Mouse (Mus musculus) intestine, embryonic 15.5 days (tissue): Measurements from ENCODE around the gene Mcrip1. TPM values are rescaled to one million over a fixed set of nuclear protein-coding genes. Genes with fewer than 3 reads are reported as not detected.
"Not testable (repeated sequence)": the region's sequence is repeated elsewhere in the genome, so short reads cannot be mapped to it uniquely, and the experiment has no call there.

ENCODE experiments used
- ATAC-seq: fragments of 200-750 bp; cut with Nextera tagmentation; 2 replicates; pipeline ENCODE4 v1.8.0; 2017; ENCODE audit warnings: moderate TSS enrichment, moderate library complexity
- H3K27ac ChIP-seq: fragments of 300-500 bp; sonication (generic); 2 replicates; pipeline ENCODE4 v1.5.1; 2015; ENCODE audit warnings: mild to moderate bottlenecking, inconsistent platforms
- H3K27me3 ChIP-seq: fragments of 300-500 bp; sonication (generic); replicated peaks from 2 replicates; pipeline ENCODE4 v1.6.1; 2015; ENCODE audit warnings: inconsistent platforms
- H3K36me3 ChIP-seq: fragments of 300-500 bp; sonication (generic); 2 replicates; pipeline ENCODE4 v1.6.1; 2015; ENCODE audit warnings: inconsistent platforms
- H3K4me1 ChIP-seq: fragments of 300-500 bp; sonication (generic); replicated peaks from 2 replicates; pipeline ENCODE4 v1.6.1; 2015; ENCODE audit warnings: inconsistent platforms
- H3K4me2 ChIP-seq: fragments of 300-500 bp; sonication (generic); replicated peaks from 2 replicates; pipeline ENCODE4 v1.6.1; 2015; ENCODE audit warnings: mild to moderate bottlenecking, inconsistent platforms
- H3K4me3 ChIP-seq: fragments of 300-500 bp; sonication (generic); replicated peaks from 2 replicates; pipeline ENCODE4 v1.5.1; 2015; ENCODE audit warnings: inconsistent platforms
- H3K9ac ChIP-seq: fragments of 300-500 bp; sonication (generic); 2 replicates; pipeline ENCODE4 v1.6.1; 2015; ENCODE audit warnings: inconsistent platforms
- H3K9me3 ChIP-seq: fragments of 300-500 bp; sonication (generic); 2 replicates; pipeline ENCODE4 v1.6.1; 2016; ENCODE audit warnings: inconsistent platforms
- WGBS: fragments of 180-500 bp; shearing (Covaris S2); methylation state at CpG from one replicate; pipeline ENCODE4 v1.1.7; 2015; 5-methylcytosine and 5-hydroxymethylcytosine counted together
- polyA plus RNA-seq: library from polyadenylated mRNA; unstranded; fragments of >200 nt; fragmentation: Nextera tagmentation; extraction: Ambion mirVana; gene quantifications from 2 replicates; pipeline ENCODE4 v1.2.1, GENCODE M21; 2015

Mcrip1 gene
- 135 and 142 TPM in 2 replicates for polyA plus RNA-seq

DNA sequence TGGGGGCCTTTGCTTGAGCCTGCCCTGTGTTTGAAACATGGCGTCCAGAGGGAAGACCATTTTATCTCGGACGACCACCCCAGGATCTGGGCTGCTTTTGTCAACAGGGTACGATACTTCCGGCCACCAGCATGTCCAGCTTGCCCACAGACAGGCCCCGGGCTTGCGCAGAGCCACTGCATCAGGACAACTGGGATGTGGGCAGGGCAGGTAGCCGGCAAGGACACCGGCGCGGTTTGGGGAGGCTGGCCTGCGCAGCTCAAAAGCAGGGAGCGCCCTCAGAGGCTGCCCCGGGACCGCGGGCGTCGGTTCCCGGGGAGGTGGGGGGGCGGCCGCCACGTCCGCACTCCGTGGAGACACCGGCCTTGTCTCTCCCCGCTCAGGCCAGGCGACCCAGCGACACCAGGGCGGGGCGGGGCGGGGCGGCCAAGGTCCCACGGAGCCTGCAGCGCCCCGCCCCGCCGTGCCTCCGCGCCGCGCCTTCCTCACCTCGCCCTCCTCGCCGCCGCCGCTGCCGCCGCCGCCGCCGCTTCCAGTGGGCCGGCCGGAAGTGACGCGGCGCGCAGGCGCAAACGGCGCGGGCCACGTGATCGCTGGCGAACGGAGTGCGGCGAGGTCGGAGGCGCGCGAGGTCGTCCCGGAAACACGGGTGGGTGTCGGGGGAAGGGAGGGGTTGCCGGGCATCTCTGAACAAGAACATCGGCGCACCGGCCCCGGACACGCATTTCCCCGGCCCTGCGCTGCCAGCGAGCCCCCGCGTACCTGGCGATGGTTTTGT lies at the start of gene Mcrip1:
Gene Mcrip1, minus strand, starts transcription at position 560 of the 778 bp plus-strand sequence.
- Histone ChIP-seq H3K9me3 (no peaks in the 10 kb centered on the region), H3K27ac (peak within 1 kb of the TSS; percentile 95), H3K4me3 (peak within 1 kb of the TSS; percentile 90), H3K4me1 (peaks cover 26% of the 10 kb centered on the region), H3K36me3 (peaks cover 6% of the 10 kb centered on the region; the same call in 1 of the 2 replicates), H3K4me2 (peak within 1 kb of the TSS; percentile 80), H3K9ac (peak within 1 kb of the TSS; percentile 97), H3K27me3 (no peaks in the 10 kb centered on the region)
- under 1% methylated on average over 83 of the region's 87 CpGs for WGBS
- peak; percentile 90 for ATAC-seq

DNA sequence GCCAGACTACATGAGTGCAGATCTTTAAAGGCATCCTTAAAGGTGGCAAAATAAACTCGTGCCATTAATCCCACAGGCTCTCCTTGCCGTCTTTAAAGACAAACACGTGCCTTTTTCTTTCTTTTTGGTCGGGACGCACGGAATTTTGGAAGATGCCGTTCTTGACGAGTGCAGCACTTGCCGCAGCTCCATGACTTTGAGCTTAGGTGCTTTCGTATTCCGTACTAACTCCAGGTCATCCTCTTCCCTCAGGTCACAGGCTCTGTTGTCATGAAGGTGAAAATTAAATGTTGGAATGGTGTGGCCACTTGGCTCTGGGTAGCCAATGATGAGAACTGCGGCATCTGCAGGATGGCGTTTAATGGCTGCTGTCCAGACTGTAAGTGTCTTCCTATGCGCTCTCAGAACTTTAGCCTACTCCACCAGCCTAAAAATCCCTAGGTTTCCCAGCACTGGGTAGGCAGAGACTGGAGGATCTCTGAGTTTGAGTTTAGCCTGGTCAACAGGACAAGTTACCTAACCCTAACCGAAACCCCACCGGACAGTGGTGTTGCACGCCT lies 49.5 kb upstream of the Mcrip1 start:
- H3K36me3 ChIP-seq, result peaks cover 29% of the 10 kb centered on the region
- 45% methylated on average over 17 of the region's 17 CpGs for WGBS
- peak overlapping the region; percentile 97 for H3K4me3 ChIP-seq
- H3K4me1 ChIP-seq, result peaks cover 19% of the 10 kb centered on the region
- H3K9ac ChIP-seq, result peak overlapping the region; percentile 99
- ATAC-seq, result no peak
- H3K27me3 ChIP-seq, result no peaks in the 10 kb centered on the region
- peak overlapping the region; percentile 75 for H3K27ac ChIP-seq
- H3K9me3 ChIP-seq, result no peaks in the 10 kb centered on the region
- H3K4me2 ChIP-seq, result peak overlapping the region; percentile 82

DNA sequence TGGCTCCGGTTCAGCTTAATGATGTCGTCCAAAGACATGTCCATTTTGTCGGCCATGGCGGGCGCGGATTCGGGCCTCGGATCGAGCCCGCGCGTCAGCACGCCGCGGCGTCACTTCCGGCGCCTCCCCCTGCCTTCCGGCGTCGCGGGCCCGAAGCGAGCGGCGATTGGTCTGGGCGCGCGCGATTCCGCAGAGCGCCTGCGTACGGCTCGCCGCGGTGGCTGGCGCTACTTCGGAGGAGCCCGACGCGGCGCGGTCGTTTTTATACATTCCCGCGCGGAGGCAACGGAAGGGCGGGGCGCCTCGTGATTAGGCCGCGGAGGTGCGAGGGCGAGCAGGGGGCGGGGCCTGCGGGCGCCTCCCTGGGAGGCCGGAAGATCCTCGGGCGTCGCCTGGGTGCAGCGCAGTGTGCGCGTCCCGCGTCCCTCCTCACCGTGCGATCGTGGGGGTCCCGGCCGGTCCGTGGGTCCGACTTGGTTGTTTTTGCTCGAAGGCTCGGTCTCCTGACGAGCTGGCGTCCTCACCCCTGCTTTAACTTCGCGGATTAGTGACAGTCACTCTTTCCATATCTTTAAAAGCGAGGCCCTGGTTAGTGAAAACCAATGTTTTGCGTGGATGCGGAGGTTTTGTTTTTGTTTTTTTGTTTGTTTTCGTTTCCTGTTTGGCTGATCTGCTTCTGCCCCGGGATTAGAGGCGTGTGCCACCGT lies 48.9 kb upstream of the Mcrip1 start, which contains the start of the genes Alyref and Anapc11:
Gene Alyref, minus strand, starts transcription at position 83 of the 707 bp plus-strand sequence.
Gene Anapc11, plus strand, starts transcription at position 139 of the 707 bp plus-strand sequence.
- H3K9me3 ChIP-seq, result no peaks in the 10 kb centered on the region
- WGBS, result under 1% methylated on average over 87 of the region's 88 CpGs
- ATAC-seq, result peak; percentile 99
- H3K4me2 ChIP-seq, result peak within 1 kb of the TSS; percentile 92
- H3K9ac ChIP-seq, result peak within 1 kb of the TSS; percentile 99
- H3K27me3 ChIP-seq, result no peaks in the 10 kb centered on the region
- peaks cover 19% of the 10 kb centered on the region for H3K4me1 ChIP-seq
- peak within 1 kb of the TSS; percentile 97 for H3K4me3 ChIP-seq
- H3K27ac ChIP-seq, result peak within 1 kb of the TSS; percentile 92
- H3K36me3 ChIP-seq, result peaks cover 34% of the 10 kb centered on the region

DNA sequence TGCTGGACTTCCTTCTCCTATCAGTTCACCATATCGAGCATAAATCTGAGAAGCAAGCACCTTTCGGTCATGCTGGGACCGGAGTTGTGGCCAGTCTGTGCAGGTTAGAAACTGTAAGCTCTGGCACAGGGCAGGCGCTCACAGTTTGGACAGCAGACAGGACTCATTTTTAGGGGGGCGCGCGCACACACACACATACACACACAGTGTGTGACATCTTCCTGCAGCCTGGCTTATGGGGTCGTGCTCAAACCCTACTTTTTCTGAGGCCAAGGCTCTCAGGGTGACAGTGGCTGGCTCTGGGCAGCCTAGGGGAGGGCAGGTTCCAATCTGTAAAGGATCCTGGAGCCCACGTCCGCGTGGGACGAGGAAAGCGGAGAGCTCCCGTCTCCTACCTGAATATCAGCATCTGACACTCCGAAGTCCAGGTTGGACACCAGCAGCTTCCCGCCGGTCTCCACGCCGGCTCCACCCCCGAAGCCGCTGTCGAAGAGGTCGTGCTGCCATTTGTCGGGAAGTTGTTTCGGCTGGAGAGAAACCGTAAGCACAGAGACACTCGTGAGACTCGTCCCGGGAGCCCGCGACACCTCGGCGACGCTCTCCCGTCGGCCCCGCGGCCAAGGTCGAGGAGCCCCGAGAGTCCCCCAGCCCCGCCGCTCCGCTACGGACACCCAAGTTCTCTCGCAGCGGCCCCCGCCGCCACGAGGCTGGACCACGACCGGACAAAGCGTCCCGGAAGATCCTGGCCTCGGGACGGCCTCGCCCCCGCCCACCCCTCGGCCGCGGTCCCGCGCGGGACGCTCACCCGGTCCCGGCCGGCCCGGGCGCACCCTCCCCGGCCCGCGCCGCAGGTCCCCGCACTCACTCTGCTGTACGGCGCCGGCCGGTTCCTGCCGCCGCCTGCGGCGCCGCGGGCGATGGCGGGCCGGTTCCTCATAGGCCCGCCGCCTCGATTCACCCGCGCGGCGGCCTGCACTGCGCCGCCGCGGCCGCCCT lies 48.0 kb upstream of the Mcrip1 start:
- ATAC-seq, result peak; percentile 53
- Histone ChIP-seq H3K9me3 (no peaks in the 10 kb centered on the region), H3K4me1 (peaks cover 19% of the 10 kb centered on the region), H3K27me3 (no peaks in the 10 kb centered on the region), H3K4me3 (peak overlapping the region; percentile 97), H3K9ac (peak overlapping the region; percentile 99), H3K4me2 (peak overlapping the region; percentile 92), H3K36me3 (peaks cover 41% of the 10 kb centered on the region), H3K27ac (peak overlapping the region; percentile 92)
- 2% methylated on average over 99 of the region's 99 CpGs for WGBS

DNA sequence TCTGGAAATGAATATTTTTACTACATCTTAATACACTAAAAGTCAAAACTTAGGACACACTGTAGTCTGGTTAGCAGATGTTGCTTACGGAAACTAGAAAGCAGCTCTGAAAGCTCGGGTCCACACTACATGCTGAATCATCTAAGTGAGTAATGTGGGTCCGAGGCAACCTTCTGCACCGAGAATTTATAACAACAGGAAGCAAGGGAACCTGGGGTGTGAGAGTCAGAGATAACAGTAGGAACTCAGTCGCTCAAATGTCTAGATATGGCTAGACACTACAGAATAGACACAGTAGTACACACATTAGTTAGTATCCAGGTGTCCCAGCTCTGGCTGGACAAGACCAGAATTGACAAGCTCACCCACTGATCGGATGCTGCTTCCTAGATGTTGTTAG lies 39.0 kb upstream of the Mcrip1 start:
- 87% methylated on average over 6 of the region's 6 CpGs for WGBS
- no peaks in the 10 kb centered on the region for H3K27me3 ChIP-seq
- no peak overlapping the region for H3K4me2 ChIP-seq
- no peak for ATAC-seq
- H3K36me3 ChIP-seq, result peaks cover 37% of the 10 kb centered on the region
- no peak overlapping the region for H3K27ac ChIP-seq
- no peak overlapping the region for H3K4me3 ChIP-seq
- H3K9ac ChIP-seq, result no peak overlapping the region
- H3K9me3 ChIP-seq, result no peaks in the 10 kb centered on the region
- no peaks in the 10 kb centered on the region for H3K4me1 ChIP-seq

DNA sequence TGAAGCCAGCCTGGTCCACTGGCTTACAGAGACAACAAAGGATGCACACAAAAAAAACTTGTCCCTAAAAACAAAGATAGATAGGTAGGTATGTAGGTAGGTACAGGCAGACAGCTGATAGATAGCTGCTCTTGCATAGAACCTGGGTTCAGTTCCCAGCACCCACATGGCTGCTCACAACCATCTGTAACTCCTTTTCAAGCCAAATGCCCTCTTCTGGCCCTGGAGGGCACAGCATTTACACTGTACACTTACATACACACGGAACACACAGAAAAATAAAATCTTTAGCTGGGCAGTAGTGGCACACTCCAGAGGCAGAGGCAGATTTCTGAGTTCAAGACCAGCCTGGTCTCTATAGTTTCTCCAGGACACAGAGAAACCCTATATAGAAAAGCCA lies 34.4 kb upstream of the Mcrip1 start:
- no peak overlapping the region for H3K4me2 ChIP-seq
- H3K9ac ChIP-seq, result no peak overlapping the region
- 100% methylated on average over 1 of the region's 1 CpGs for WGBS
- no peaks in the 10 kb centered on the region for H3K27me3 ChIP-seq
- H3K4me3 ChIP-seq, result no peak overlapping the region
- peaks cover 15% of the 10 kb centered on the region for H3K4me1 ChIP-seq
- ATAC-seq, result no peak
- no peak overlapping the region for H3K27ac ChIP-seq
- no peaks in the 10 kb centered on the region for H3K9me3 ChIP-seq
- peaks cover 24% of the 10 kb centered on the region for H3K36me3 ChIP-seq

DNA sequence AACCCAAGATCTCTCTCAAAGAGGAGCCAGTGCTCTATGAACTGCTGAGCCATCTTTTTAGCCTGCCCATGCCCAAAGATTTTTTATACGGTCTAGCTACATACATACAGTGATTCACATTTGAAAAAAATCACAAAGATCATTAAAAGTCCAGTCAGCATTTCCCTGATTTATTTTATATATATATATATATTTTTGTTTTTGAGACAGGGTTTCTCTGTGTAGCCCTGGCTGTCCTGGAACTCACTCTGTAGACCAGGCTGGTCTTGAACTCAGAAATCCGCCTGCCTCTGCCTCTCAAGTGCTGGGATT lies 33.4 kb upstream of the Mcrip1 start:
- not testable (repeated sequence) for H3K9me3 ChIP-seq, H3K4me3 ChIP-seq, H3K4me2 ChIP-seq, ATAC-seq, H3K27ac ChIP-seq, H3K27me3 ChIP-seq, H3K9ac ChIP-seq
- peaks cover 28% of the 10 kb centered on the region for H3K36me3 ChIP-seq
- WGBS, result 96% methylated on average over 2 of the region's 2 CpGs
- H3K4me1 ChIP-seq, result peaks cover 25% of the 10 kb centered on the region

DNA sequence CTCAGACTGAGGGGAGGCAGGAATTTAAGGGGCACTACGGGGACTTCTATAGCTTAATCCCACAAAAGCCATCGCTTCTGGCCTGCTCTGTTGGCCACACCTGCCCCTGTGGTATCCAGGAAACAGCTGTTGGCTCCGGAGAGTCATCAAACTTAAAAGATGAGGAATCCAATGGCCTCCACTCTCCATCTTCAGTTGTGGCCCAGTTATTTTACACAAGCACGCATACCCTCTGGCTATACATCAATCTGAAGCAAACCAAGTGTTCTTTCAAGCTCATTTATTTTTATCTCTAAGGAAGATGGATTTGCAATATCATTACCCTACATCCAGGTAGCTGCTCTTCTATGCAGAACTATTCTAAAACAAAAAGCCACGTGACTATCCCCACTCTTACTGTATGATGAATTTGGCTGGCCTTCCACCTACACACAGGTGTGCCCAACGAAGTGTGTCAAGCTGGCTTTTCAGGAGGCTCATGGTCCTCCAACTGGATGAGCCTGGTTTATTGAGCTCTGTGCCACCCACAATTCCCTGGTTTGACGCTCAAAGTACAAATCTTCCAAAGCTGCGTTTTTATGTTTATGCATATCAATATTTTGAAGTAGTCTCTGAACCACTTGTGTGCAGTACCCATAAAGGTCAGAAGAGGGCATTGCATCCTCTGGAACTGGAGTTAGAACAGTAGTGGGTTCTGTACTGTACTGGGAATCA lies 32.9 kb upstream of the Mcrip1 start:
- no peaks in the 10 kb centered on the region for H3K27me3 ChIP-seq
- peak overlapping the region; percentile 93 for H3K4me2 ChIP-seq
- peak overlapping the region; percentile 95 for H3K9ac ChIP-seq
- H3K9me3 ChIP-seq, result no peaks in the 10 kb centered on the region
- H3K36me3 ChIP-seq, result peaks cover 30% of the 10 kb centered on the region
- peaks cover 28% of the 10 kb centered on the region for H3K4me1 ChIP-seq
- no peak for ATAC-seq
- H3K4me3 ChIP-seq, result peak overlapping the region; percentile 81
- WGBS, result 74% methylated on average over 8 of the region's 8 CpGs
- H3K27ac ChIP-seq, result peak overlapping the region; percentile 75

DNA sequence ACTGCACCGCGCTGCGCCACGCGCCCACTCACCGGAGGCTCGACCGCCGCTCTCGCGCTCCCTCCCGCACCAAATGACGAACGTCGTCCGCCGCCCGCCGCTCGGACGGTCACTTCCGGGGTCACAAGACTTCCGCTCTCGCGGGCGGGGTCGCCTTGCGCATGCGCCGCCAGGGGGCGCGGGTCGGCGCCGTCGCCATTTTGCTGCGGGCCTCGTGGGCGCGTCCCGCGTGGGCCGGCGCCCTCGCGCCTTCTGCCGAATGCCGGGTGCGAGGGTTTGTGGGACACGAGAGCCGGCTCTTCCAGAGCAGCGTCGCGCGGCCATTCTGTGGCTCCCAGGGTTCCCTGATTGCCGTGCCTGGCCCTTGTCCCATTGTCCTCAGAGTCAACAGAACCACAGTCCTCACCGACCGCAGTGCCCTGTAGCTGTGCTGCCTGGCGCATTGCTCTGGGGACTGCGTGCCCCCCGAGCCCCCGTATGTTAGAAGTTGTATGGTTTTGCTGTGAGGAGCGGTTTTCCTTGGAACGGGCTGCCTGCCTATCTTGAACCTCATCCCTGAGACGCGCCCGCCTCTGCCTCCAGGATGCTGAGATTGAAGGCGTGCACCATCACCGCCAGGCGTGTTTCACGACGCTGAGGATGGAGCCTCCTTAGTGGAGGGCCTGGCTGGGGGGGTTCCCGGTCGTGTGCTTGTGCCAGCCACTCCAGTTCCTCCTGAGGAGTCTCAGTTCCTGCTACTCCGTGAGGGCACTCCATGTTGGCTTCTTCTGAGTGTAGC lies 32.2 kb upstream of the Mcrip1 start, which contains the start of gene Arhgdia:
Gene Arhgdia, minus strand, starts transcription at position 135 of the 778 bp plus-strand sequence.
- H3K4me1 ChIP-seq, result peaks cover 34% of the 10 kb centered on the region
- peak within 1 kb of the TSS; percentile 93 for H3K4me2 ChIP-seq
- H3K27ac ChIP-seq, result peak within 1 kb of the TSS; percentile 75
- WGBS, result 3% methylated on average over 75 of the region's 75 CpGs
- ATAC-seq, result peak; percentile 68
- H3K4me3 ChIP-seq, result peak within 1 kb of the TSS; percentile 81
- H3K9me3 ChIP-seq, result no peaks in the 10 kb centered on the region
- peaks cover 27% of the 10 kb centered on the region for H3K36me3 ChIP-seq
- no peaks in the 10 kb centered on the region for H3K27me3 ChIP-seq
- H3K9ac ChIP-seq, result peak within 1 kb of the TSS; percentile 95

DNA sequence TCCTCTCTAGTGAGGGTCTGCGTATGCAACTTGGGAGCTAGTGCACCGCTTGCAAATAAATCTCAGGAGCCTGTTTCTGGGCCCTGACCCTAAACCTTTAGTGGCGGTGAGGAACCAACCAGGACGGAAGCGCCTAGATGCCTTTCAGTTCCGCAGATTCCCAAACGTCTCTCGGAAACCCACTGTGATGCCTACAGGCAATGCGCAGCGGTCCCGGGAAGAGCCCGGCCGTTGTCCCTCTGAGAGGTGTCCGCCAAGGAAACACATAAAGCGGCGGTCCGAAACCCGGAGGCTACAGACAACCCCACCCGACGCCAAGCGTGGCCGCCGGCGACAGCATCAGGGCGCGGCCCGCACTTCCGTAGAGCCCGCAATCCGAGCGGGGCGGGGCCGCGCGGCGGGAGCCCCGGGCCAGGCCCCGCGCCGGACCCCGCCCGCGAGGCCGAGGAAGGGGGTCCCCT lies 31.4 kb upstream of the Mcrip1 start:
- H3K4me1 ChIP-seq, result peaks cover 38% of the 10 kb centered on the region
- peak overlapping the region; percentile 81 for H3K4me3 ChIP-seq
- H3K36me3 ChIP-seq, result peaks cover 24% of the 10 kb centered on the region
- no peaks in the 10 kb centered on the region for H3K27me3 ChIP-seq
- H3K9me3 ChIP-seq, result no peaks in the 10 kb centered on the region
- H3K27ac ChIP-seq, result peak overlapping the region; percentile 75
- ATAC-seq, result peak; percentile 64
- H3K9ac ChIP-seq, result peak overlapping the region; percentile 95
- WGBS, result 2% methylated on average over 37 of the region's 44 CpGs
- H3K4me2 ChIP-seq, result peak overlapping the region; percentile 93
